Mouse (Mus musculus): ENCODE results near the gene Tex101.
"Not testable (repeated sequence)": the region's sequence is repeated elsewhere in the genome, so short reads cannot be mapped to it uniquely, and the experiment has no call there.

Tex101 gene

GRCm38 (mm10) chr7:24630116-24630880, 46.2 kb downstream of the Tex101 start:
- DNase-seq = no peak

- no peak for DNase-seq
These were observed 46.8 kb downstream of the Tex101 start for GRCm38 (mm10) chr7:24629672-24630071.

- peak; percentile 84 for DNase-seq
These were observed 47.5 kb downstream of the Tex101 start for GRCm38 (mm10) chr7:24628685-24629610.

GRCm38 (mm10) chr7:24622967-24623366, 53.5 kb downstream of the Tex101 start:
- no peak for DNase-seq

GRCm38 (mm10) chr7:24621193-24621592, 55.3 kb downstream of the Tex101 start:
- DNase-seq = no peak

- no peak for DNase-seq
These were observed 56.6 kb downstream of the Tex101 start for GRCm38 (mm10) chr7:24619671-24620397.

GRCm38 (mm10) chr7:24618374-24618773, 58.1 kb downstream of the Tex101 start:
- not testable (repeated sequence) for DNase-seq
